Mouse (Mus musculus) heart, postnatal 0 days (tissue): ENCODE data around the gene 4930544D05Rik. TPM values are rescaled to one million over a fixed set of nuclear protein-coding genes. Genes with fewer than 3 reads are reported as not detected.
A peak's percentile ranks its signal among the peaks of the same experiment; 100 is the strongest.

Experiments
- ATAC-seq: fragments of 200-750 bp; cut with Nextera tagmentation; 2 replicates; pipeline ENCODE4 v1.8.0; 2017; ENCODE audit warnings: low read depth, moderate number of reproducible peaks, moderate library complexity; ENCODE audit not compliant: insufficient read depth
- DNase-seq: peaks from one replicate; pipeline ENCODE4 v3.0.0-alpha.2; 2016; ENCODE audit warnings: low spot score
- H3K27ac ChIP-seq: fragments of 300-500 bp; sonication (generic); 2 replicates; pipeline ENCODE4 v1.5.1; 2014; ENCODE audit warnings: low read depth, mild to moderate bottlenecking
- H3K27me3 ChIP-seq: fragments of 300-500 bp; sonication (generic); 2 replicates; pipeline ENCODE4 v1.6.1; 2014; ENCODE audit warnings: low read length, mixed read lengths; ENCODE audit not compliant: control insufficient read depth, insufficient read depth
- H3K36me3 ChIP-seq: fragments of 300-500 bp; sonication (generic); replicated peaks from 2 replicates; pipeline ENCODE4 v1.6.1; 2014; ENCODE audit warnings: low read length, mixed read lengths; ENCODE audit not compliant: control insufficient read depth, insufficient read depth
- H3K4me1 ChIP-seq: fragments of 300-500 bp; sonication (generic); 2 replicates; pipeline ENCODE4 v1.6.1; 2014; ENCODE audit warnings: antibody characterized with exemption; ENCODE audit not compliant: control insufficient read depth, insufficient read depth
- H3K4me2 ChIP-seq: fragments of 300-500 bp; sonication (generic); 2 replicates; pipeline ENCODE4 v1.6.1; 2014; ENCODE audit warnings: low read depth, mild to moderate bottlenecking, low read length, moderate library complexity
- H3K4me3 ChIP-seq: fragments of 300-500 bp; sonication (generic); 2 replicates; pipeline ENCODE4 v1.5.1; 2014; ENCODE audit warnings: low read depth, low read length
- H3K9ac ChIP-seq: fragments of 300-500 bp; sonication (generic); replicated peaks from 2 replicates; pipeline ENCODE4 v1.6.1; 2014; ENCODE audit warnings: low read depth, low read length, mixed read lengths
- H3K9me3 ChIP-seq: fragments of 300-500 bp; sonication (generic); replicated peaks from 2 replicates; pipeline ENCODE4 v1.6.1; 2016; ENCODE audit warnings: low read length; ENCODE audit not compliant: control insufficient read depth
- CTCF ChIP-seq: IDR thresholded peaks from 2 replicates; pipeline ENCODE4 v1.5.1; 2016; ENCODE audit warnings: antibody characterized with exemption, control low read depth, low read depth
- EP300 ChIP-seq: IDR thresholded peaks from 2 replicates; pipeline ENCODE4 v1.6.1; 2016; ENCODE audit warnings: antibody characterized with exemption, low read depth
- whole genome bisulfite sequencing: fragments of 180-500 bp; shearing (Covaris S2); extraction: QIAGEN DNeasy Blood & Tissue Kit; methylation state at CpG from one replicate; pipeline ENCODE4 v1.1.7; 2014; 5-methylcytosine and 5-hydroxymethylcytosine counted together
- polyA plus RNA-seq: library from polyadenylated mRNA; unstranded; fragments of >200 nt; fragmentation: Nextera tagmentation; extraction: Ambion mirVana; gene quantifications from 2 replicates; pipeline ENCODE4 v1.2.1, GENCODE M21; 2015
- total RNA-seq: library from RNA; depleted of rRNA; stranded (reverse); fragments of >200 nt; gene quantifications from 2 replicates; pipeline ENCODE4 v1.2.3, GENCODE M21; 2014; ENCODE audit warnings: low replicate concordance

The 4930544D05Rik gene
- total and polyA plus RNA-seq, 2 experiments from 2014 or later = not detected

- H3K4me3 ChIP-seq = no peak overlapping the region
- TF ChIP-seq EP300 (no peak), CTCF (peak; percentile 32; the same call in 1 of the 2 replicates)
- H3K27me3 ChIP-seq = peaks cover 8% of the 10 kb centered on the region; the same call in 1 of the 2 replicates
- WGBS = 75% methylated on average over 7 of the region's 7 CpGs
- ATAC-seq (no peak), DNase-seq (no peak)
- H3K36me3 ChIP-seq = peaks cover 59% of the 10 kb centered on the region
- no peak overlapping the region for H3K4me2 ChIP-seq
- peaks cover 15% of the 10 kb centered on the region for H3K4me1 ChIP-seq
- no peaks in the 10 kb centered on the region for H3K9me3 ChIP-seq
- H3K27ac ChIP-seq = no peak overlapping the region
- no peak overlapping the region for H3K9ac ChIP-seq
These were observed 3.1 kb upstream of the 4930544D05Rik start for GRCm38 (mm10) chr11:70612505-70612904.

DNA sequence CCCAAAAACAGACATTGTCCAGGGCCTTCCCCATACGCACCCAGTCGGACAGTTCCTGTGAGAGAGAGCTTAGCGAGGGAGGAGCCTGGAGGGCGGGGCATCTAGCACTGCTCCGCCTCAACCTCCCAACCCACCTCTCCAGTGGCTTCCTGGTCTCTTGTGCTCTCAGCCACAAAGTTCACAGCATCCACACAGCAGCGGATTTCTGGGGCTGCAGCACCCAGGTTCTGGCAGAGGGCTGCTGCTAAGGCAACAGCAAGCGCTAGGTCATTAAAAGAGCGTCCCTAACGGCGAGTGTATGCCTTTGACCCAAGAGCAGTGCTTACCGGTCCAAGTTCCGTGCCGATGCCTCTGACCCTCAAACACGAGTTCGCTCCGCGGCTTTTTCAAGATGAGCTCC lies 574 bp upstream of the 4930544D05Rik start:
- Histone ChIP-seq H3K9ac (peak overlapping the region; percentile 28; the same call in 1 of the 2 replicates), H3K4me3 (peak overlapping the region; percentile 45), H3K27me3 (peaks cover 8% of the 10 kb centered on the region; the same call in 1 of the 2 replicates), H3K27ac (peak overlapping the region; percentile 59), H3K4me1 (peaks cover 15% of the 10 kb centered on the region), H3K36me3 (peaks cover 33% of the 10 kb centered on the region), H3K4me2 (peak overlapping the region; percentile 76), H3K9me3 (no peaks in the 10 kb centered on the region)
- no peak for TF ChIP-seq CTCF
- TF ChIP-seq EP300 = no peak
- ATAC-seq (peak; percentile 72), DNase-seq (peak; percentile 49)
- 2% methylated on average over 17 of the region's 17 CpGs for WGBS

DNA sequence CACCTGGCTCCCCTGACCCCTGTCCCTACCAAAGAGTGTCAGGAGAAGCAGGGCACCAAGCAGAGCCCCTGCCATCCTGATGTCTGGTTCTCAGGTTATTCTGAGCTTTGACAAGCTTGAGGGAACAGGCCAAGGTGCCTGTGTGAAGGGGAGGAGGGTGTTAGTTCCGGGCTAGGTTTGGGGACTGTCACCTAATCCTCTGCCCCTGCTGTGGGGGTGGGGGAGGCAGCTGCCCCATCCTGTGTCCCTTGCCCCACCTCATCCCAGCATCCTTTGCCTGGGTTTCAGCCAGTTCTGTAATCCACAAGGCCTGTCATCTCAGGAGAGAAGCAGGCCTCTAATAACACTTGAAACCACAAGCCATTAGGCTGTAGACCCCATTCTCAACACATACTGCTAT lies 3.5 kb downstream of the 4930544D05Rik start, which contains the start of gene Chrne:
Chrne (minus strand) TSS at position 116 of the 400 bp plus-strand sequence.
- TF ChIP-seq EP300 (no peak), CTCF (no peak)
- Histone ChIP-seq H3K9me3 (no peaks in the 10 kb centered on the region), H3K4me1 (peaks cover 15% of the 10 kb centered on the region), H3K27me3 (peaks cover 8% of the 10 kb centered on the region; the same call in 1 of the 2 replicates), H3K4me3 (no peak within 1 kb of the TSS), H3K36me3 (no peaks in the 10 kb centered on the region), H3K9ac (no peak within 1 kb of the TSS), H3K4me2 (no peak within 1 kb of the TSS), H3K27ac (no peak within 1 kb of the TSS)
- WGBS = 37% methylated on average over 1 of the region's 1 CpGs
- ATAC-seq (no peak), DNase-seq (no peak)

- no peaks in the 10 kb centered on the region for H3K36me3 ChIP-seq
- H3K27me3 ChIP-seq = no peaks in the 10 kb centered on the region
- no peak overlapping the region for H3K27ac ChIP-seq
- H3K4me1 ChIP-seq = no peaks in the 10 kb centered on the region
- no peak overlapping the region for H3K4me2 ChIP-seq
- no peak overlapping the region for H3K9ac ChIP-seq
- no peak overlapping the region for H3K4me3 ChIP-seq
- no peaks in the 10 kb centered on the region for H3K9me3 ChIP-seq
- no peak for ATAC-seq
- TF ChIP-seq CTCF (no peak), EP300 (no peak)
- 27% methylated on average over 7 of the region's 7 CpGs for WGBS
- DNase-seq = no peak
These were observed 6.5 kb downstream of the 4930544D05Rik start for GRCm38 (mm10) chr11:70621972-70622814.

DNA sequence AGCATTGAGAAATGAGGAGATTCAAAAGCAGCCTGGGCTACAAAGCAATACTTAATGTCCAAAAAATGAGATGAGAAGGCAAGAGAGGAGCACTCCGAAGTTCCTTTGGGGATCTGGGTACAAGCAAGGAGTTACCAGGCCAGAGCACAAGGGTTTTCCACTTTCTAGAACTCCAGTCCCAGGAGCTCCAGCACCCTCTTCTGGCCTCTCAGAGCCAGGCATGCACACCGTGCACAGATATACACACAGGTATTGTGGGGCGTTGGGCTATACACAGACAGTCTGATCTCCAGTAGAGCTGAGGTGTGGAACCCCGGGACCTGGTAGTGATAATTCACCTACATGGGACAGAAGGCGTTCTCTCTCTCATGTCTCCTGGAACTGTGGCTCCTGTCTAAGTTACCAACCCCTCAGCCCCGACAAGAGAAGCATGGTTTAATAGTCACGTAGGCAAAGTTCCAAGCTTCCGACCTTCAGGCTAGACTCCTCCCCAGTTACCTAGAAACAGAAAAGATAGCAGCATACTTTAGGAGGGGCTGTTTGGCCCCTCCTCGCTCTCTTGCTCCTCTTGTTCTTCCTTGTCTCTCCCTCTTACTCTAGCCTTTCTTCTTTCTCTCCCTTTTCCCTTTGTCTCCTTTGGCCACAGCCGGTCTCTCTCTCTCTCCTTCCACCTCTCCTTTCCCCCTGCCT lies 7.5 kb downstream of the 4930544D05Rik start:
- no peak overlapping the region for H3K4me2 ChIP-seq
- no peak overlapping the region for H3K4me3 ChIP-seq
- no peaks in the 10 kb centered on the region for H3K4me1 ChIP-seq
- no peaks in the 10 kb centered on the region for H3K27me3 ChIP-seq
- H3K9ac ChIP-seq = no peak overlapping the region
- no peaks in the 10 kb centered on the region for H3K36me3 ChIP-seq
- TF ChIP-seq CTCF (peak; percentile 30), EP300 (no peak)
- DNase-seq (no peak), ATAC-seq (no peak)
- H3K9me3 ChIP-seq = no peaks in the 10 kb centered on the region
- H3K27ac ChIP-seq = no peak overlapping the region
- 63% methylated on average over 10 of the region's 10 CpGs for whole genome bisulfite sequencing
